8 mouse cellular contexts compared by ENCODE assay signal in genomic region chr3:65528614-65529470, GRCm38 (mm10). TPM values are rescaled to one million over a fixed set of nuclear protein-coding genes. Genes with fewer than 3 reads are reported as not detected.
DNase-seq lines count a peak whose midpoint lies in the region; ATAC-seq lines count a peak whose summit lies in the region.

No protein-coding gene starts in this region.

- under 1% methylated on average over 94 of the region's 97 CpGs for WGBS in limb, embryonic 10.5 days
- under 1% methylated on average over 89 of the region's 97 CpGs for WGBS in midbrain, embryonic 11.5 days

- H3K27me3 ChIP-seq in limb, embryonic 10.5 days (ENCODE audit: low read depth, poor library complexity, severe bottlenecking), result no peaks in the 10 kb centered on the region
- H3K27me3 ChIP-seq in midbrain, embryonic 11.5 days (ENCODE audit: control insufficient read depth, insufficient read depth, low read length), result no peaks in the 10 kb centered on the region

- H3K9ac ChIP-seq in midbrain, embryonic 11.5 days (ENCODE audit: low read length), result peak overlapping the region; percentile 88

- H3K4me1 ChIP-seq in limb, embryonic 10.5 days, result peaks cover 8% of the 10 kb centered on the region; the same call in 1 of the 2 replicates
- peaks cover 3% of the 10 kb centered on the region; the same call in 1 of the 2 replicates for H3K4me1 ChIP-seq in midbrain, embryonic 11.5 days (ENCODE audit: control insufficient read depth, insufficient read depth, low read length)

- H3K36me3 ChIP-seq in limb, embryonic 10.5 days, result peaks cover 18% of the 10 kb centered on the region
- no peaks in the 10 kb centered on the region for H3K36me3 ChIP-seq in midbrain, embryonic 11.5 days (ENCODE audit: control insufficient read depth, insufficient read depth, low read length)

- peak; percentile 57 for ATAC-seq in midbrain, embryonic 11.5 days (ENCODE audit: low FRiP score)

- peak; percentile 76 for DNase-seq in adrenal gland, postnatal 10 days
- peak; percentile 86 for DNase-seq in embryo, embryonic 9.5 days (ENCODE audit: extremely low spot score)
- DNase-seq in heart, adult 18-20 months, result peak; percentile 78 to 79
- peak; percentile 74 for DNase-seq in kidney, adult 18-20 months
- DNase-seq in limb, embryonic 10.5 days (ENCODE audit: low spot score), result peak; percentile 87
- peak; percentile 98 for DNase-seq in midbrain, embryonic 11.5 days (ENCODE audit: low spot score, missing footprints)
- DNase-seq in right cerebral cortex, postnatal 4 days, result peak; percentile 63
- peak; percentile 62 to 67 for DNase-seq in urinary bladder, postnatal 4 days (ENCODE audit: low spot score in 2 of 2)

- H3K4me3 ChIP-seq in limb, embryonic 10.5 days, result peak overlapping the region; percentile 92
- H3K4me3 ChIP-seq in midbrain, embryonic 11.5 days (ENCODE audit: low read depth, low read length), result peak overlapping the region; percentile 86

- H3K4me2 ChIP-seq in midbrain, embryonic 11.5 days, result peak overlapping the region; percentile 68

- H3K9me3 ChIP-seq in limb, embryonic 10.5 days (replicated peaks), result no peaks in the 10 kb centered on the region
- no peaks in the 10 kb centered on the region for H3K9me3 ChIP-seq in midbrain, embryonic 11.5 days (ENCODE audit: control insufficient read depth, low read length)

- peak overlapping the region; percentile 98 for H3K27ac ChIP-seq in limb, embryonic 10.5 days
- H3K27ac ChIP-seq in midbrain, embryonic 11.5 days (ENCODE audit: low read depth, low read length), result peak overlapping the region; percentile 92

RNA-seq across cellular contexts. Expression of gene Tiparp, which starts 0.6 kb away (rescaled TPM):
- total RNA-seq in adrenal gland, postnatal 10 days (2021), result 10 to 100 TPM; 33.7 to 36.6 TPM
- 10 to 100 TPM in 1 of 2 experiments, 1 to 10 TPM in 1; 8.8 to 13.0 TPM for total RNA-seq in heart, adult 18-20 months (2021)
- 37.5 and 45.9 TPM in 2 replicates for polyA plus RNA-seq in limb, embryonic 10.5 days (2016; fragmentation: Nextera tagmentation; extraction: Ambion mirVana)
- polyA plus RNA-seq in midbrain, embryonic 11.5 days (2014; fragmentation: Nextera tagmentation; extraction: Ambion mirVana), result 38.8 and 41.6 TPM in 2 replicates

Comparison
In these comparisons a context has a peak if more than half of its experiments do, and no peak if none do; other contexts are left out.
1. Peak in every context shown above with its lines: DNase-seq, ATAC-seq, H3K4me3 ChIP-seq and H3K27ac ChIP-seq.